Mouse (Mus musculus) frontal cortex, postnatal 10 days (tissue): Measurements from ENCODE around the gene Mucl1.
"Not testable (repeated sequence)": the region's sequence is repeated elsewhere in the genome, so short reads cannot be mapped to it uniquely, and the experiment has no call there.

Source experiments
- DNase-seq, 2 experiments: peaks; one replicate each; pipeline ENCODE4 v3.0.0; 2022; ENCODE audit warnings: low spot score in 2 of 2, mixed read lengths in 1 of 2

The Mucl1 gene

DNA sequence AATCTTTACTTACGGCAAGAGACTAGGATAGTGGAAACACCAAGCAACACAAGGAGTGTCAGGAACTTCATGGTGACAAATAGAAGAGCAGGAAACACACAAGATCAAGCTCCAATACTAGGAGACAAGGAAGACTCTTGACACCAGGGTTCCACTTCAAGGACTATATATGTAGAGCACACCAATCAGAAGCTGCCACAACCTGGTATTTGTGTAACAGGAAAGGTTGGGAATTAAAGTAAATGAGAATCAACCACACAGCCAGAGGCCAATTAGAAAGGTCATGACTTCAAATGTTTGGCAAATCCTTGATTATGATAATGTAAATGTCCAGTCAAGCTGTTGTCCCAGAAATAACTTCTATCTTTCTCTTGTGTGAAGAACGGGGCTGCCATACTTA lies at the start of gene Mucl1:
Mucl1 (minus strand) TSS at position 101 of the 400 bp plus-strand sequence.
- no peak for DNase-seq

DNA sequence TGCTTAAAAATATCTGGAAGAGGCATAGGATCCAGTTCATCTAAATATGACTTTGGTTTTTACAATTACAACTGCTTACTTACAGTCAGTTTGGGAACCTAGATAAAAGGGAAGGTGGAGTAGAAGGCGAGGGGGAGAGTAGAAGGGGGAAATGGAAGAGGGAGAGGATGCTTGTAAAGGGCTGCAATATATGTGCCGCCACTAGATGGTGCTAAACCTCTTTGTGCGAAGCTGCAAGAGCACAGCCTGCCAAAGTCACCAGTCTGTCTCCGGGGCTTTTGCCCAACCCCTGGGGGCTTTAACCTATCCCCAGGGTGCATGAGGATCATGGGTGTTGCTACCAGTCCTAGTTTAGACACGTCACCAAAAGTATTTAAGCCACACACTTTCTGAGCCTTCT lies 11.6 kb upstream of the Mucl1 start:
- peak in 1 of 2 experiments; percentile 16 for DNase-seq

- DNase-seq = not testable (repeated sequence)
Observed at GRCm38 (mm10) chr15:103716861-103717260, 38.4 kb downstream of the Mucl1 start.
